Mouse (Mus musculus) adrenal gland, adult 8-10 months (tissue): ENCODE results near the gene Ces1d. TPM values are rescaled to one million over a fixed set of nuclear protein-coding genes. Genes with fewer than 3 reads are reported as not detected.
"Not testable (repeated sequence)": the region's sequence is repeated elsewhere in the genome, so short reads cannot be mapped to it uniquely, and the experiment has no call there.

ENCODE experiments used
- DNase-seq: peaks from one replicate; pipeline ENCODE4 v3.0.0; 2022
- total RNA-seq, 4 experiments: library from RNA; stranded (reverse); gene quantifications; 2 replicates each; pipeline ENCODE4 v1.2.4; 2022

The Ces1d gene
- total RNA-seq = 100 to 1,000 TPM in 3 of 4 experiments, 10 to 100 TPM in 1; 62.1 to 230 (median 170) TPM

GRCm38 (mm10) chr8:93197685-93198525, at the start of gene Ces1d:
TSS of gene Ces1d (minus strand) at chr8:93197838.
- DNase-seq = peak; percentile 27

DNA sequence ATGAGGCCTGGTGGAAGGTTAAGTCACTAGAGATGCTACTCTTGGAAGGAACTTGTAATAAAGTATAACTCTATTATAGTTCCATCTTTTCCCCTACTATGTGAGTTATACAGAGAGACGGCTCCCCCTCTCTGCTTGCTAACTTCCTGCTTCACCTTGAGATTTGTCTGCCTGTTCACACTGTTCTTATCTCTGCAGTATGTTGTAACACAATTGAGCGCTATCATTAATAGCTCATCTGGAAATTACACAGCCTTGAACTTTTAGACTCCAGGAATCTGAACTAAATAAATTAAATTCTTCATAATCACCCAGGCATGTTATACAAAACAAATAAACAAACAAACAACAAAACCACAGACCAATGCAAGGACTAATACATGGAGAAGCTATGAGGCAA, 48.4 kb upstream of the Ces1d start:
- no peak for DNase-seq

GRCm38 (mm10) chr8:93239884-93240283, 42.2 kb upstream of the Ces1d start:
- no peak for DNase-seq

DNA sequence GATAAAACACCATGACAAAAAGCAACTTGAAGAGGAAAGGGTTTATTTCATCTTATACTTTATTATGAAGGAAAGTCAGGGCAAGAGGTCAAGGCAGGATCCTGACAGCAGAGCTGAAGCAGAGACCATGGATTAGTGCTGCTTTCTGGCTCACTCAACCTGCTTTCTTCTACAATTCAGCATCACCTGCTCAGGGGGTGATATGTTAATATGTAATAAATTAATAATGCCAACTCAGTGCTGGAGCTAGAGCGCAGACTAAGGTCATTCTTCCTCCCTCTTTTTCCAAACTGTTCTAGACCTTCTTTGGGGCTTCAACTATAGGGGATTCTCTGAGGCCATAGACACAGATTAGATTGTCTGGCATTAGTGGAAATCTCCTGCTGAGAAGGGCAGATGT, 38.0 kb upstream of the Ces1d start:
- no peak for DNase-seq

DNA sequence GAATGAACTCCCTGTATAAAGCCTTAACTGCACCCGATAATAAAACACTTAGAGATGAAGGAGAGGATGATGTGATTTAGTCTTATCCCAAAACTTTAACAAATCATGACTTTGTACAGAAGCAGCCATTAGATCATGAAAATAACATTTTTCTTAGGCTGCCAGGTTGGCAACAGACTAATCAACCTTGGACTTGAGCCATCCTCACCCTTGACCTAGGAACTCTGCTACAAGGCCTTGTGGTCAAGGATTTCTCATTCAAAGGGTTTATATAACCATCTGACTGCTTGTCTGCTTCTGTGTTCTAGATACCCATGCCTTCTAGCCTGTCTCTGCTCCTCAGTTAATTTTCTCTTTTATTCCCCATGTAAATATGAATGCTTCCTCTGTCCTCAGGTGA, 37.1 kb upstream of the Ces1d start:
- peak; percentile 70 for DNase-seq

GRCm38 (mm10) chr8:93234068-93234467, 36.4 kb upstream of the Ces1d start:
- DNase-seq = no peak

GRCm38 (mm10) chr8:93229446-93229845, 31.8 kb upstream of the Ces1d start, which contains the start of gene Ces1e:
TSS of gene Ces1e (minus strand) at chr8:93229619.
- no peak for DNase-seq

DNA sequence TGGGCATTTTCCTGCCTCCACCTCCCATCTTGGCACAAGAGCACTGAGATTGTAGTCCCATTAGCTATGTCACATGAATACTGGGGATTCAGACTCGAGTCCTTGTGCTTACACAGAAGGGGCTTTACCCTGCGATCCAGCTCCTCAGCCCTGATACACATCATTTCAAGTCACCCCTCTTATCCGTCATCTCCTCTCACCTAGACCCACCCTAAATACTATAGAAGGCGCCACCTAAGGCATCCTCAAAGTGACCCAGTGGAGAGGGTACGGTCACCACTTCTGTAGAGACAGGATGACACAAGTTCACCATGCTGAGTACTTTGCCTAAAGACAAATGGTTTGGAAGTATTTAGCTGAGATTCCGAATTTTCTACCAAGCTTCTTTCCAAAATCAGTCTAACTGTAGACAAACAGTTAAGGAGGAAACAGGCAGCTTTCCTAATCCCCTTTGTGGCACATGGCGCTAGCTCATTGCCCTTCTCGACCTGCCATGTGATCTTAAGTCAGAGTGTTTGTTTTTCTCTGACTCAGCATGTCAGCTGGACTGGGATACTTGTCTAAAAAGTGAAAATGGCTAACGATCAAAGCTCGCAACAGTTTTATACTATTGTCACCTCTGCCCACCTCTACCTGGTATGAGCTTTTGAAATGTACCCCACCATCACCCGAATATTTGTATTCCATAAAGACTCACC, 31.2 kb upstream of the Ces1d start:
- no peak for DNase-seq

DNA sequence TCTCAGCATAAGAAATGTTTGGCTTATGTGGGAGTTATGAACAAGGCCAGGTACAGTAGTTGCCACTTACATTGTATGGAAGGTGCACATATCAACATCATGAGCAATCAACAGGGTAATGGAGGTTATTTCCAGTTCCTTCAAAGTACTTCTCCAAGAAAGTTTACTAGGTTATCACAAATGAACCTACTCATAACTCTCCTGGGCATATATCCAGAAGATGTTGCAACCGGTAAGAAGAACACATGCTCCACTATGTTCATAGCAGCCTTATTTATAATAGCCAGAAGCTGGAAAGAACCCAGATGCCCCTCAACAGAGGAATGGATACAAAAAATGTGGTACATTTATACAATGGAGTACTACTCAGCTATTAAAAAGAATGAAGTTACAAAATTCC, 28.8 kb upstream of the Ces1d start:
- not testable (repeated sequence) for DNase-seq

GRCm38 (mm10) chr8:93221896-93222295, 24.3 kb upstream of the Ces1d start:
- DNase-seq = no peak

DNA sequence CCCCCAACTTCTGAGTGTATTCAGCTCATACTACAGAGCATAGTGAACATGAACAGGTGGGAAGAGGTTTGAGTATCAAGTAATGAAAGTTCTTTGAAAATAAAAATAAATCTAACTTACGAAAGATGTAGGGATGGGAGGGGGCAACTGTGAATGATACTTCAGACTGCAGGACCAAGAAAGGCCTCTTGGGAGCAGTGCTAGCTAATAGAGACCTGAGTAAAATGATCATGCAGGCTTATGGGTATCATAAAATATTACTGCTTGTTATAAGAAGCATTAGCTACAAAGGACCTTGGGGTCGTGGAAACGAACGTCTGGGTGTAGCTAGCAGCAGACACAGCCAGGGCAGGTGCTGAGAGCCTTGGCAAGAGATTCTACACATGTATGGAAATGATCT, 20.2 kb upstream of the Ces1d start:
- DNase-seq = no peak

GRCm38 (mm10) chr8:93217375-93217774, 19.7 kb upstream of the Ces1d start:
- DNase-seq = no peak

DNA sequence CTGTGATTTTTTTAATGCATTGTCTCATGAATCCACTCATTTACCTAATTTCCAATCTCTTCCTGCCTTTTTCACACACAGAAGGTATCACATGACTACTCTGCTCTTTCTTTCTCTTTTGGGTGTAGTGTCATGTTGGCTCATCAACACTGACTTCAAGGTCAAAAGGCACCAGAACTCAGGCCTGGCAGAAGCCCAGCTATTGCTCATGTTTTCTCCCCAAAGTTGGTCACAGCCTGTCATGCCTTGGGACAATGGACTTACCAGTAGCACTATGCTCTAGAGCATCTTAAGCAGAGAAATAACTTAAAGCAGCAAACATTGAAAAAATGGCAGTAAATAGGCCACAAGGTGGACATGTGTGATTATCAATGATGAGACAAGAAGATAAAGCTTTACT, 13.5 kb upstream of the Ces1d start:
- peak; percentile 31 for DNase-seq

GRCm38 (mm10) chr8:93199146-93199545, 1.5 kb upstream of the Ces1d start:
- not testable (repeated sequence) for DNase-seq

DNA sequence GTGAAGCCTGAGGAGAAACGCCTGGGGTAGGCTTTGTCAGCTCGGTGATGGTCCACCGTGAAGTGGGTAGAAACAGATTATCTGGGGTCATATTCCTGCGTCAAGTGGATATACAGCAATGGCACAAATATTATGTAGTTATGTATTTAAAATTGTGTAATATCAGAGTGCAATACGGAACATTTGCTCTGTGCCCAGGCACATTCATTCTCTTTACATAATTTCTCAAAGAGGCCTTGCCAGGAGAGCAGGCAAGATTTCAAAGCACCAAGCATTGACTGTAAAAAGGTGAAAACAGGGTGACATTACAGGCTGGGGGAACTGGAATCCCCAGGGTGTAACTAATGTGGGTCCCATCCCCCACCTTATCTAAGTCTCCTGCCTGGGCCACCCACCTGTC, 1.2 kb downstream of the Ces1d start:
- DNase-seq = no peak

GRCm38 (mm10) chr8:93180581-93181129, 17.0 kb downstream of the Ces1d start:
- no peak for DNase-seq

DNA sequence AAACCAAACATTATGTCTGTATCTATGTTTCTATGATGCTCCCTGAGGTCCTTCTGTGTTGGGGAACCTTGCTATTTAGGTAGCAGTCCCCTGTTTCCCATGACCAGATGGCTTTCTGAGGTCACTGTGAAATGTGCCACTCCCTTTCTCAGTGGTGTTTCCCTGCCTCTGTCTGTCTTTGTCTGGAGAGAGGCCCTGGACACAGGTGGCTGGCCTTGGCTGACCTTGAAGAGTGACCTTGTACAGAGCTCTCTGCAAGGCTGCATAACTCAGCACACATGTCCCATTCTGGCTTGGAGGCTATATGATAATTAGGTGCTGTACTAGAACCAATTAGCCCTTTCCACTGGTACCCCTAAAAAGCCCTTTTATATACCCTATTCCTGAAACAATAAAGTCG, 21.0 kb downstream of the Ces1d start:
- DNase-seq = no peak

GRCm38 (mm10) chr8:93174554-93174953, 23.1 kb downstream of the Ces1d start:
- no peak for DNase-seq

GRCm38 (mm10) chr8:93171846-93172590, 25.6 kb downstream of the Ces1d start:
- DNase-seq = no peak

GRCm38 (mm10) chr8:93163363-93163762, 34.3 kb downstream of the Ces1d start:
- DNase-seq = no peak

DNA sequence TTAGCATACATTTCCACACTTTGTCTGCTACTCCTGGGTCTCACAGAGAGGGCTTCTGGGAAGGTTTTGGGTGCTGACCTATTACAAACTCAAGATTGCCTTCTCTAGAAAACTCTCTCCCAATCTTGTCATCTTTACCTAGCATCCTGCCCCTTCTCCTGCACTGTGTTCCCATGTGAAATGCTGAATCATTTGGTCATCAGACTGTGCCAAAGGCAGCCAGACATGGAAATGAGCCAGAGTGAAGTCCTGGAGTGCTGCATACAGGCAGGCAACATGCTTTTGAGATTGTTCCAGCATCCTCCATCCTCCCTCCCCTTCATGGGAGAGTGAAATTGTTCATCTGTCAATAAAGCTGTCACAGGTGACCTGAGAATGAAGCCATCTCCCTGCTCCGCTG, 46.2 kb downstream of the Ces1d start:
- no peak for DNase-seq

GRCm38 (mm10) chr8:93147331-93147730, 50.3 kb downstream of the Ces1d start:
- no peak for DNase-seq

GRCm38 (mm10) chr8:93140696-93141095, 56.9 kb downstream of the Ces1d start:
- DNase-seq = peak; percentile 19
